Mouse (Mus musculus): ENCODE data around the gene Pxn. TPM values are rescaled to one million over a fixed set of nuclear protein-coding genes. Genes with fewer than 3 reads are reported as not detected.

Pxn gene
- total and polyA plus RNA-seq, 2 experiments from 2014 or later = 19.9 to 66.6 TPM

DNA sequence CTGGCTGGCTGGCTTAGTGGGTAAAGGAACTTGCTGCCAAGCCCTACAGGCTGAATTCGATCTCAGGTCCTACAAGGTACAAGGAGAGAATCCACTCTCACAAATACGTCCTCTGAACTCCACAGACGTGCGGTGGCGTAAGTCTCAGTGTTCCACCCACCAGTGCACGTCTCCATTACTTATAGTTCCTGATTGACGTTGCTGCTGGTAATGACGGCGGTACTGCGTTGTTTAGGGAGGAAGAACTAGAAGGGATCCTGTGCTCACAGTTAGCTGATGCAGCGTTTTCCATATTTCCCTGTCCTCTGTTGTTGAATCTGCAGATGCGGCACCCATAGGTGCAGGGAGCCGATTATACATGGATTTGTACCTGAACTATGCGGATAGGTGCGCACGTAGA lies 7.2 kb downstream of the Pxn start:
- Histone ChIP-seq H3K27ac (ENCODE audit: low read depth) (peak overlapping the region; percentile 89), H3K4me2 (ENCODE audit: low read depth, low read length) (no peak overlapping the region), H3K4me3 (ENCODE audit: low read depth, low read length) (no peak overlapping the region), H3K27me3 (ENCODE audit: control insufficient read depth, insufficient read depth, low read length) (no peaks in the 10 kb centered on the region), H3K9me3 (replicated peaks; ENCODE audit: control insufficient read depth, low read length) (no peaks in the 10 kb centered on the region), H3K9ac (replicated peaks; ENCODE audit: low read depth, low read length) (no peak overlapping the region), H3K36me3 (replicated peaks; ENCODE audit: control insufficient read depth, insufficient read depth, low read length) (no peaks in the 10 kb centered on the region; the same call in 1 of the 2 replicates), H3K4me1 (ENCODE audit: control insufficient read depth, insufficient read depth) (peaks cover 30% of the 10 kb centered on the region)
- no peak for TF ChIP-seq CTCF (IDR thresholded peaks at IDR 0.05; ENCODE audit: low read depth)
- TF ChIP-seq EP300 (IDR thresholded peaks at IDR 0.05; ENCODE audit: low read depth) = no peak
- 90% methylated on average over 16 of the region's 16 CpGs for WGBS
- DNase-seq (ENCODE audit: low spot score) (no peak), ATAC-seq (ENCODE audit: insufficient read depth, low read depth) (no peak)

DNA sequence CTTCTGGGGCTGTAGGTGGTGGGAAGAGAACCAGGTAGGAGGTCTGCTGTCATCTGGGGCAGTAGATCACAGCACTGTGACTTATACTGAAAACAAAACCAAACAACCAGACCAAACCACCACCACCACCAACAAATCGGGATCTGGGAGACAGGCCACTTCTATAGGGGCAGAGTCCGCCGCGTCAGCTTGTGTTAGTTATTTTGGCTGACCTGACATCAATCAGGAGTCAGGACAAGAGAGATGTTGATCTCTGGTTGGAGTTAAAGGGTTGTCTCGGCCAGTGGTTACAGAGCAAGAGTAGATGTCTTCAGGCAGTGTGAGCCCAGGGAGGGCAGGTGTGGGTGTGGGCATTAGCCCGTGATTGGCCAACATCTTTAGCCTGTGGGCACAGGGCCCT lies 7.9 kb downstream of the Pxn start:
- H3K4me2 ChIP-seq (ENCODE audit: low read depth, low read length) = peak overlapping the region; percentile 35; the same call in 1 of the 2 replicates
- peak overlapping the region; percentile 89 for H3K27ac ChIP-seq (ENCODE audit: low read depth)
- H3K27me3 ChIP-seq (ENCODE audit: control insufficient read depth, insufficient read depth, low read length) = no peaks in the 10 kb centered on the region
- no peaks in the 10 kb centered on the region for H3K9me3 ChIP-seq (replicated peaks; ENCODE audit: control insufficient read depth, low read length)
- no peaks in the 10 kb centered on the region; the same call in 1 of the 2 replicates for H3K36me3 ChIP-seq (replicated peaks; ENCODE audit: control insufficient read depth, insufficient read depth, low read length)
- no peak overlapping the region for H3K4me3 ChIP-seq (ENCODE audit: low read depth, low read length)
- TF ChIP-seq EP300 (IDR thresholded peaks at IDR 0.05; ENCODE audit: low read depth) (no peak), CTCF (IDR thresholded peaks at IDR 0.05; ENCODE audit: low read depth) (no peak)
- ATAC-seq (ENCODE audit: insufficient read depth, low read depth) (no peak), DNase-seq (ENCODE audit: low spot score) (no peak)
- H3K9ac ChIP-seq (replicated peaks; ENCODE audit: low read depth, low read length) = no peak overlapping the region; the same call in 1 of the 2 replicates
- WGBS = 75% methylated on average over 6 of the region's 6 CpGs
- peaks cover 24% of the 10 kb centered on the region for H3K4me1 ChIP-seq (ENCODE audit: control insufficient read depth, insufficient read depth)

DNA sequence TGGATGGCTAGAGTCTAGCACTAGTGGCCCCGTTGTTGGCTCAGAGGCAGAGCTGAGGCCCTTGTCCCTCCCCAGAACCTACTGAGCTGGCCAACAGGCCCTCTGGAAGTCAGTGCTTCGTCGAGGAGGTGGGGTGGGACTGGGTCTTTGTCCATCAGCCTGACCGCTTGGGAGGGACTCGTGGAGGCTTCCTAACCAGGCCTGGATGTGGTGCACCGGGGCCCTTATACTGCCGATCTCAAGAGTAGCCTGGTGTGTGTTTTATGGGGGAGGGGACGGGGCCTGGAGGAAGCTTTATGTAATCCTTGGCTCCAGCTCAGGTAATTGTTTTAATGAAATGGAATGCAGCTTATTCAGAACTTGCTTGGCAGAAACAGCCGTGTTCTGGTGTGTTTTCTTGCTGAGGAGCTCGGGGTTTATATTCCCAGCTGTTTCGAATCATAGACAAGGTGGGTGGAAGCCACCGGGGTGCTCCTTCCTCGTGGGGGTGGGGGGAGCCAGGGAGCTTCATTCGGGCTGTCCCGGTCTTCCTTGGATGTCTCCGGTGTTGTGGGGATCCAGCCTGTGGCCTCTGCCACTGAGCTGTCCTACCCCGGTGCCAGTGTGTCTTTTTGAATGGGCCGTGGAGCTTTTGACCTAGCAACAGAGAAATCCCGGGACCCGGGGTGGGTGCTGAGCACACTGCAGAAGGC lies 8.6 kb downstream of the Pxn start:
- peak overlapping the region; percentile 2; the same call in 1 of the 2 replicates for H3K4me3 ChIP-seq (ENCODE audit: low read depth, low read length)
- H3K9ac ChIP-seq (replicated peaks; ENCODE audit: low read depth, low read length) = no peak overlapping the region; the same call in 1 of the 2 replicates
- DNase-seq (ENCODE audit: low spot score) = peak; percentile 85
- H3K27me3 ChIP-seq (ENCODE audit: control insufficient read depth, insufficient read depth, low read length) = no peaks in the 10 kb centered on the region
- peak; percentile 73 for TF ChIP-seq EP300 (IDR thresholded peaks at IDR 0.05; ENCODE audit: low read depth)
- TF ChIP-seq CTCF (IDR thresholded peaks at IDR 0.05; ENCODE audit: low read depth) = no peak
- no peaks in the 10 kb centered on the region for H3K9me3 ChIP-seq (replicated peaks; ENCODE audit: control insufficient read depth, low read length)
- peak overlapping the region; percentile 35 for H3K4me2 ChIP-seq (ENCODE audit: low read depth, low read length)
- ATAC-seq (ENCODE audit: insufficient read depth, low read depth) = peak; percentile 79
- H3K36me3 ChIP-seq (replicated peaks; ENCODE audit: control insufficient read depth, insufficient read depth, low read length) = no peaks in the 10 kb centered on the region; the same call in 1 of the 2 replicates
- 43% methylated on average over 20 of the region's 20 CpGs for WGBS
- H3K4me1 ChIP-seq (ENCODE audit: control insufficient read depth, insufficient read depth) = peaks cover 17% of the 10 kb centered on the region
- H3K27ac ChIP-seq (ENCODE audit: low read depth) = peak overlapping the region; percentile 89

DNA sequence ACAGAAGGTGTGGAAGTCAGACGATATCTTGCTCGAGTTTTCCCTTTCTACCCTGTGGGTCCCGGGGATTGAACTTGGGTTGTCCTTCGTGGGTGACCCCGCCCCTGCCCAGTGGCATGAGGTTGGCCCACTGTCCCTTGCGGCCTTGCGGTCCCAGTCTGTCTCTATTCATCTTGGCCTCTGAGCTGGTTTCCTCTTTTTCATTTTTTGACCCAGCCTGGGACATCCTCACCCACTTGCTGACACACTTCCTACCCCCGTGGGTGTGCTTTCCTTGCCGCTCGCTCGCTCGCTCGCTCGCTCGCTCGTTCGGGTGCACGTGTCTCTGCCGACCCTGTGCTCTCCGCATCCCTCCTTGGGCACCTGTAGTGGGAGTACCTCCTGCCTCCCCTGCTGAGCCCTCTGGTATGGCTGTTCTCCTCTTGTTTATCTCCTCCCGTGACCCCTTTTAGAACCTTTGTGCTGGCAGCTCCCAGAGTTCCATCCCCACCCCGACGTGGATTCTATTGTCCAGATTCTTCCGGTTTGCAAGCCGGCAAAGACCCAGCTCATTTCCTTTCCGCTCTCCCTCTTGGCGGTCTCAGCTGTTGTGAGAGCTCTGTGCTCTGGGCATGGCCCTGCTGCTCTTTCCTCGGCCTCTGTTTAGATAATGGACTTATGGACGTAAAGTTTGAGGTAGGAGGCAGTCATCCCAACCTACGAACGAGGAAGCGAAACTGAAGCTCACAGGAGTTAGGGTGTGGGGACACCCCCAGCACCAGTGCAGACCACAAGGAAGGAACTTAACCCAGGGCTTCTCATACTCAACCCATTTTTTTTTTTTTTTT lies 9.8 kb downstream of the Pxn start:
- 51% methylated on average over 32 of the region's 32 CpGs for WGBS
- Histone ChIP-seq H3K4me1 (ENCODE audit: control insufficient read depth, insufficient read depth) (peaks cover 24% of the 10 kb centered on the region), H3K4me3 (ENCODE audit: low read depth, low read length) (no peak overlapping the region), H3K27ac (ENCODE audit: low read depth) (peak overlapping the region; percentile 89), H3K9ac (replicated peaks; ENCODE audit: low read depth, low read length) (no peak overlapping the region), H3K27me3 (ENCODE audit: control insufficient read depth, insufficient read depth, low read length) (no peaks in the 10 kb centered on the region), H3K4me2 (ENCODE audit: low read depth, low read length) (peak overlapping the region; percentile 22), H3K9me3 (replicated peaks; ENCODE audit: control insufficient read depth, low read length) (no peaks in the 10 kb centered on the region), H3K36me3 (replicated peaks; ENCODE audit: control insufficient read depth, insufficient read depth, low read length) (no peaks in the 10 kb centered on the region; the same call in 1 of the 2 replicates)
- peak; percentile 59 for ATAC-seq (ENCODE audit: insufficient read depth, low read depth)
- TF ChIP-seq CTCF (IDR thresholded peaks at IDR 0.05; ENCODE audit: low read depth) (no peak), EP300 (IDR thresholded peaks at IDR 0.05; ENCODE audit: low read depth) (no peak)
- peak; percentile 84 for DNase-seq (ENCODE audit: low spot score)

DNA sequence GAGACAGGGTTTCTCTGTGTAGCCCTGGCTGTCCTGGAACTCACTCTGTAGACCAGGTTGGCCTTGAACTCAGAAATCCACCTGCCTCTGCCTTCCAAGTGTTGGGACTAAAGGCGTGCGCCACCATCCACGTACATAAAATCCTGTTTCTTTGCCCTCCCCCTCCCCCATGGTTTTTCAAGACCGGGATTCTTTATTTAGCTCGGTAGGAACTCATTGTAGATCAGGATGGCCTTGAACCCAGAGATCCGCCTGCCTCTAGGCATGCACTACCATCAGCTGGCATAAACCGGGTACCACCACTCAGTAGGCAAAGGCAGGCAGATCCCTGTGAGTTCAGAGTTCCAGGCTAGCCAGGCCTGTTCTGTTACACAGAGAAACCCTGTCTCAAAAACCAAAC lies 10.4 kb downstream of the Pxn start:
- ATAC-seq (ENCODE audit: insufficient read depth, low read depth) (no peak), DNase-seq (ENCODE audit: low spot score) (no peak)
- Histone ChIP-seq H3K27ac (ENCODE audit: low read depth) (peak overlapping the region; percentile 89), H3K4me1 (ENCODE audit: control insufficient read depth, insufficient read depth) (peaks cover 26% of the 10 kb centered on the region), H3K9me3 (replicated peaks; ENCODE audit: control insufficient read depth, low read length) (no peaks in the 10 kb centered on the region), H3K4me2 (ENCODE audit: low read depth, low read length) (no peak overlapping the region), H3K4me3 (ENCODE audit: low read depth, low read length) (no peak overlapping the region), H3K9ac (replicated peaks; ENCODE audit: low read depth, low read length) (no peak overlapping the region), H3K27me3 (ENCODE audit: control insufficient read depth, insufficient read depth, low read length) (no peaks in the 10 kb centered on the region), H3K36me3 (replicated peaks; ENCODE audit: control insufficient read depth, insufficient read depth, low read length) (no peaks in the 10 kb centered on the region; the same call in 1 of the 2 replicates)
- TF ChIP-seq EP300 (IDR thresholded peaks at IDR 0.05; ENCODE audit: low read depth) (no peak), CTCF (IDR thresholded peaks at IDR 0.05; ENCODE audit: low read depth) (no peak)
- WGBS = 75% methylated on average over 7 of the region's 7 CpGs
